Mouse (Mus musculus): ENCODE measurements around the gene Mthfd1l.
"Not testable (repeated sequence)": the region's sequence is repeated elsewhere in the genome, so short reads cannot be mapped to it uniquely, and the experiment has no call there.

The Mthfd1l gene

DNA sequence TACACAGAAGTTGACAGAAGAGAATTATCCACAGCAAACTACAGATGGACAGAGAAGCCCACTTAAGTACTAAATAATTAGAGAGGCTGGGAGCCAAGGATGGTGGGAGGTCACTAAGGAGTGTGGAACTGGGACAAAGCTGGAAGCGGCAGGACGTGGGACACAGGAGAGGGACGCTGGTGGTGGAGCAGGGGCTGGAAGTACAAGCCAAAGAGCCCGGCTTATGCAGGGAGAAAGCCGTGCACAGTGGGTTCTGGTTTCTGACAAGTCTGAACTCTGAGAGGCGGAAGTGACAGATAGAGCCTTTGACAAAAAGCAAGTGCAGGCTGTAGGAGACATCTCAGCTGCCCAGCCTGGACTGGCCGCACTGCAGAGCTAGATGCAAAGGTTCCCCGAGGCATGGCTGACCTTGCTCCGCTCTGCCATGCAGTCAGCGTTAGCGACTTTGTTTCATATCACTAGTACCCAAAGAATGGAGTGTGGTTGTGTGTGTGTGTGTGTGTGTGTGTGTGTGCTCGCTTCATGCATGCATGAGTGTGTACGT is 187.4 kb downstream of the Mthfd1l start:
- DNase-seq = no peak

GRCm38 (mm10) chr10:4162049-4162448 is 189.1 kb downstream of the Mthfd1l start:
- no peak for DNase-seq

DNA sequence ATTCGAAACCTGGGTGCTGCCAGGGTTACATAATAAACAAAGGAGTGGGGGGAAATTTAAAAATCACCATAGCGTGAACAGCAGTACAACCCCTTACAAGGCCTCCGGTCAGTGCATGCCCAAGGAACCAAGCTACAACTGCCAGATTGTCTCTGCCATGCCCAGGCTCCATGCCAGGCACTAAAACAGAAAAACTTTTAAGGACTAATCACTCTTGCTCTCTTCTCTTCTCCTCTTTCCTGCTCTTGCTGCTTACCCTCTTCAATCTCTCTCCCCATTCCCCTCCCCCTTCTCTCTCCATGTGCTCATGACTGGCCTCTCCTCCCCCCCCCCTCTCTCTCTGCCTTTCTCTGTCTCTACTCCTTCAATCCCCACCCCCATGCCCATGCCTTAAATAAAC is 190.1 kb downstream of the Mthfd1l start:
- DNase-seq = no peak

DNA sequence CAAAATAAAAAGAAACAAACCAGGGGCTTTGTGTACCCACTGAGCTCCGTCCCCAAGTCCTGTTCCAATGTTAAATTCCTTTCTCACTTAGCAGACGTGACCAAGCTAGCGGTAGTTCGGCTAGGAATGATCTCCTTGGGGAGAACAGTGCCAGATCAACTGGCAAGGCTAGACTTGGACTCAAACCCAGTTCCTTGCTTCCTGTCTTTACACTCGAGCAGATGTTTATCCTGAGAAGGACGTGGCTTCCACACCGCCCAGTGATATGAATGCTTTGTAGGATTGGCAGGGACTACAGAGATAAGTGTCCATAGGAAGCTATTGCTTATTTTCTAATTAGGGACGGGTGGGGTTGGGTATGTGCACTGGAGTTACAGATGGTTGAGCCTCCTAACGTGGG is 191.8 kb downstream of the Mthfd1l start:
- DNase-seq = no peak

GRCm38 (mm10) chr10:4168222-4168798 is 195.4 kb downstream of the Mthfd1l start:
- DNase-seq = no peak

DNA sequence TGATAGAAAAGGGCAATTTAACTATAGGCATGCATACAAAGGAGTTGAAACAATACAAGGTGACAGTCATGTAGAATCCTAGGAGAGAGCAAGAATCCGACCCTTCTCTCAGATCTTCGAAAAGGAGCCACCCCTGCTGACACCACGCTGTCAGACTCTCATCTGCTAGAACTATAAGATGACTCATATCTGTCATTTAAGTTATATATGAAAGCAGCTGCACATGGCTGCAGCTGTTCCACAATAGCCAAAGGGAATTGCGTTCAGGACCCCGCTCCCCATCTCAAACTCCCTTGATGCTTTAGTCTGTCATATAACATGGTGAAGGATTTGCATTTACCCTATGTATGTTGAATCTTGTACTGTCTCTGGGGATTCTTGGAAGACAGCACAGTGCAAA is 201.3 kb downstream of the Mthfd1l start:
- no peak for DNase-seq

DNA sequence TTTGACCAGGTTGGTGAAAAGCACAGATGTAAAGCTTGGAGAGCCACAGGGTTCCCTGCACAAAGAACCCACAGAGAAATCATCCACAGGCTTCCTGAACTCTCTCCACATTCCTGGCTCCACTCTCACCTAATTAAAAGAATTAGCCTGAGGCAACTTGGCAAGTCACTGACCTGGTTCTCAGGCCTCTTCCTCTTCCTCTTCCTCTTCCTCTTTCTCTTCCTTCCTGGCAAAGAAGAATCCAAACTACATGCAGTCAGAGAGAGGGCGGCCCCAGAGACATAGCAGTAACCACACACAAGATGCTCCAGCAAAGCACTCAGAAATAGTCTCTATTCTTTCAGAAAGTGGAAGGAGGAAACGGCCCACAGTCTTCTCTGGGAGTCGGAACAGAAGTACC is 201.8 kb downstream of the Mthfd1l start:
- no peak for DNase-seq

DNA sequence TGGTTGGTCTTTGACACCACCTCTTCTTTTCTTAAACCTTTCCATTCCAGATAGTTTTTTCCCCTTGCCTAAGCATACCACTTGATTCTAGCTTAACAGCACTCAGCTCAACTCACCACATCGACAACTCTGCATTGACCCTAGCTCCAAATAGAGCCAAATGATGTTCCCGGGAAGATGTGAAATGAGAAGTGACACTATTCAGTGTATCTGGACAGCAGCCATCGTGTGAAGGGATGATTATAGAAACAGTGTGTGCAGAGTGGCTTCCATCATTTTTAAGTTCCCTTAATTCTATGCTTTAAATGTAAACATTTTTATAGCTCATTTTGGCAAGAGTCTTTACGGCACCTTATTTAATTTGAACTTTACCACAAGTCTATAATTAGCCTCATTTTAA is 204.4 kb downstream of the Mthfd1l start:
- no peak for DNase-seq

- no peak for DNase-seq
Measured at GRCm38 (mm10) chr10:4179049-4179790, 206.3 kb downstream of the Mthfd1l start.

GRCm38 (mm10) chr10:4181953-4182352 is 209.0 kb downstream of the Mthfd1l start:
- no peak for DNase-seq

DNA sequence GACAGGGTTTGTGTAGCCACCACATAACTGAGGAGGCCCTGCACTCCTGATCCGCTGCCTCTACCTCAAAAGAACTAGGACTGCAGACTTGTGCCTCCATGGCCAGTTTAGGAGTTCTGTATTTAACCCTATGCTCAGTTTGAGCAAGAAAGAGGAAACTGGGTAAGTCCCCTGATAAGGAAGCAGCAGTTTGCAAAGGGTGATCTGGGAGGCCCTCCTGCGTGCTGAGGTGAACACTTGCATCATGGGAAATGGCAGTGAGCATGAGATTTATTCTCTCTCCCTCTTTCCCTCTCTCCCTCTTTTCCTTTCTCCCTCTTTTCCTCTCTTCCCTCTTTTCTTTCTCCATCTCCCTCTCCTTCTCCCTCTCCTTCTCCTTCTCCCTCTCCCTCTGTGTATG is 209.5 kb downstream of the Mthfd1l start:
- DNase-seq = peak in 1 of 2 experiments; percentile 5

DNA sequence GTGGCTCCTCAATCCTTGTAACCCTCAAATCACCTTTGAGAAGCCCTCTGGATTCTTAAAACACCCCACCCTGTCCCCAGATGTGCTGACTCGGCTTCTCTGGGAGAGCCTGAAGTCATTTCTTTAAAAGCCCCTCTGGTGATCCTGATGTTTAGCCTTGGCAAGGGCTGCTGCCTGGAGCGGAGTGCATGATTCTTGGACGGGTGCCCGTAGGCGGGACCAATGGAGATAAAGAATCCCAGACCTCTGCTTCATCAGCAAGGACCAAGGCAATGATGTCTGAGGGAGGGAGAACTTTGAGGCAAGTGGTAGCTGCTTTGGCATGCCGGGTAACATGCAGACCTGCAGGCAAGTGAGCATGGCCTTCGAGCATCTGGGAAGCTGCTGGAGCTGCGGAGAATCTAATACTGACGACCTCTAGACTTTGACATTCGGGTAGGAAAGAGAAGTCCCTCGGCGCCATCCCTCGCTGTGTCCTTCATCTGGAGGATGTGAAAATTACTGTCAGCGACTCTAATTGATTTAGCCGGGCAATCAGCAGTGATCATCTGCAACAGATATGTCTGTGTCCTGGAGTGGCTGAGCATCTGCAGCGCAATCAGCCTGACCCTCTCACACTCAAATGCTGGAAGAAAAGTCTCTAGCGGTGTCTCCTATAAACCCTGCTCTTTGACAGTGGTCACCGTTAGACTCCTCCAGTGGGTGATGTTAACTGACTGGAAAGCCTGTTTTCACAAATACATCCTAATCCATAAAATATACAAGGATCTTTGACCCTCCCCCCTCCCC is 215.9 kb downstream of the Mthfd1l start:
- DNase-seq = no peak

- no peak for DNase-seq
Measured at GRCm38 (mm10) chr10:4189422-4189821, 216.5 kb downstream of the Mthfd1l start.

GRCm38 (mm10) chr10:4198978-4199377 is 226.1 kb downstream of the Mthfd1l start:
- no peak for DNase-seq

- no peak for DNase-seq
Measured at GRCm38 (mm10) chr10:4199926-4200325, 227.0 kb downstream of the Mthfd1l start.

DNA sequence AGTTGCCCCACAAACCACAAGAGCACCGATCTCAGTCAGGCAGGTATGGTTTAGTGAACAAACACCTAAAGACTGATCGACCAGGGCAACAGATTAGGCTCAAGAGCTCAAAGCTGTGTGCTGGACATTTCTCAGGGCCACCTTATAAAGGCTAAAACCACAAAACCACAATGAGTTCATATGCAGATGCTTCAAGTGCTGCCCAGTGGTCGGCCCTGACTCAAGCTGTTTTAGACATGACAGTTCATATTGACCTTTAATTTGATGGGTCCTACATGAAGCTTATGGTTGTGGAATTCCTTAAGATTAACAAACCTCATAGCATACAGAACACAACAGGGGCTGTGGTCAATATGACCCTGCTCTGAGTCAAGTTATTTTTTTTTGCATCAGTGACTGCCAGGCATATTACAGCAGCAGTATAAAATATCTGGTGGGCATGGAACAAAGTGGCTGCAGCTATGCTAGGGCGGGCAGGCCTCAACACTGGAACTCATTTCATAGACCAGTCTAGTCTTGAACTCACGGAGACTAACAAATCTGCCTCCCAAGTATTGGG is 227.7 kb downstream of the Mthfd1l start:
- DNase-seq = no peak

GRCm38 (mm10) chr10:4201141-4201540 is 228.2 kb downstream of the Mthfd1l start:
- no peak for DNase-seq

- DNase-seq = not testable (repeated sequence)
Measured at GRCm38 (mm10) chr10:4203651-4204050, 230.7 kb downstream of the Mthfd1l start.

DNA sequence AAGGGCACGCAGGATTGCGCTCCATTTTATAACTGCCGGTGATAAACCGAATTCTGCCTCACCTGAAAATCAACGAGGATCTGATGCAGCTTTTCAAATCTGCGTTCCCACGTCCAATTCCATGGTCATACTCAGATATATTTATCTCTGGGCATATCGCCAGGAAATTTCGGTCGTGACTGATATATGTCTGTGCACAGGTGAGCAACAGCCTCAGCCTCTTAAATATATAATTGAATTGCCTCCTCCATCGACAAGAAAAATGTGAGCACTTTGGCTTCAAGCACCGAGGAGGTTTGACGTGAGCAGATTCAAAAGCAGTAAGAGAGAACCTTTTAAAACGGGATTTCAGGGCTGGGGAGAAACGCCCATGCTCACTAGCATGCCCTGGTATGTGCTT is 236.1 kb downstream of the Mthfd1l start:
- no peak for DNase-seq

GRCm38 (mm10) chr10:4210313-4211066 is 237.6 kb downstream of the Mthfd1l start:
- DNase-seq = no peak

DNA sequence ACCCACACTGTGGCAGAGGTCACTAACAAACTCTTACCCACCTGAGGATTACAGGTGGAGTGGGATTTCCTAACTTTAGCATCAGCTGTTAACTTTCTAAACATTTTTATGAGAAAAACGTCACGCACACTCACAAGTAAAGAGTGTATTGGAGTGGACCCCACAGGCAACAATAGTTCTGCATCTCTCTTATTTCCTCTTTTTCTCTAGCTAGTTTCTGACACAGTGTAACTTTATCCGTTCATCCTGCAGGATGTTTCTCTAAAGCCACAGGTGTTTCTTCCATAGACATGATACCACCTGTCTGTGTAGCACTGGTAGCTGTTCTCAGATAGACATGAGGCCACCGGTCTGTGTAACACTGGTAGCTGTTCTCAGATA is 238.1 kb downstream of the Mthfd1l start:
- DNase-seq = no peak

Measured in B cell, adult 2 months (primary cell).